Mouse (Mus musculus) stomach, embryonic 16.5 days (tissue): ENCODE data around the gene Focad. TPM values are rescaled to one million over a fixed set of nuclear protein-coding genes. Genes with fewer than 3 reads are reported as not detected.
A peak's percentile ranks its signal among the peaks of the same experiment; 100 is the strongest.

Source experiments
- ATAC-seq: fragments of 200-750 bp; cut with Nextera tagmentation; 2 replicates; pipeline ENCODE4 v1.8.0; 2017; ENCODE audit warnings: moderate number of reproducible peaks, moderate TSS enrichment; ENCODE audit not compliant: insufficient read depth, low FRiP score
- H3K27ac ChIP-seq: fragments of 300-500 bp; sonication (generic); 2 replicates; pipeline ENCODE4 v1.5.1; 2014; ENCODE audit warnings: low read length
- H3K27me3 ChIP-seq: fragments of 300-500 bp; sonication (generic); 2 replicates; pipeline ENCODE4 v1.6.1; 2014; ENCODE audit warnings: low read length, control low read depth, mixed read lengths; ENCODE audit not compliant: control insufficient read depth, insufficient read depth
- H3K36me3 ChIP-seq: fragments of 300-500 bp; sonication (generic); 2 replicates; pipeline ENCODE4 v1.6.1; 2014; ENCODE audit warnings: low read length; ENCODE audit not compliant: control insufficient read depth, insufficient read depth
- H3K4me1 ChIP-seq: fragments of 300-500 bp; sonication (generic); 2 replicates; pipeline ENCODE4 v1.6.1; 2014; ENCODE audit warnings: low read length, control low read depth, mixed read lengths; ENCODE audit not compliant: control insufficient read depth, insufficient read depth
- H3K4me2 ChIP-seq: fragments of 300-500 bp; sonication (generic); 2 replicates; pipeline ENCODE4 v1.6.1; 2014; ENCODE audit warnings: low read depth, low read length, mixed read lengths
- H3K4me3 ChIP-seq: fragments of 300-500 bp; sonication (generic); replicated peaks from 2 replicates; pipeline ENCODE4 v1.5.1; 2014; ENCODE audit warnings: mild to moderate bottlenecking, low read length
- H3K9ac ChIP-seq: fragments of 300-500 bp; sonication (generic); 2 replicates; pipeline ENCODE4 v1.6.1; 2014; ENCODE audit warnings: low read length
- H3K9me3 ChIP-seq: fragments of 300-500 bp; sonication (generic); replicated peaks from 2 replicates; pipeline ENCODE4 v1.6.1; 2016; ENCODE audit warnings: low read length, control low read depth; ENCODE audit not compliant: control insufficient read depth
- WGBS: fragments of 180-500 bp; shearing (Covaris S2); extraction: QIAGEN DNeasy Blood & Tissue Kit; methylation state at CpG from one replicate; pipeline ENCODE4 v1.1.7; 2014; 5-methylcytosine and 5-hydroxymethylcytosine counted together
- polyA plus RNA-seq: library from polyadenylated mRNA; unstranded; fragments of >200 nt; fragmentation: Nextera tagmentation; extraction: Ambion mirVana; gene quantifications from 2 replicates; pipeline ENCODE4 v1.2.1, GENCODE M21; 2015

The Focad gene
- polyA plus RNA-seq, 1 experiment from 2014 or later, result 14.9 TPM

DNA sequence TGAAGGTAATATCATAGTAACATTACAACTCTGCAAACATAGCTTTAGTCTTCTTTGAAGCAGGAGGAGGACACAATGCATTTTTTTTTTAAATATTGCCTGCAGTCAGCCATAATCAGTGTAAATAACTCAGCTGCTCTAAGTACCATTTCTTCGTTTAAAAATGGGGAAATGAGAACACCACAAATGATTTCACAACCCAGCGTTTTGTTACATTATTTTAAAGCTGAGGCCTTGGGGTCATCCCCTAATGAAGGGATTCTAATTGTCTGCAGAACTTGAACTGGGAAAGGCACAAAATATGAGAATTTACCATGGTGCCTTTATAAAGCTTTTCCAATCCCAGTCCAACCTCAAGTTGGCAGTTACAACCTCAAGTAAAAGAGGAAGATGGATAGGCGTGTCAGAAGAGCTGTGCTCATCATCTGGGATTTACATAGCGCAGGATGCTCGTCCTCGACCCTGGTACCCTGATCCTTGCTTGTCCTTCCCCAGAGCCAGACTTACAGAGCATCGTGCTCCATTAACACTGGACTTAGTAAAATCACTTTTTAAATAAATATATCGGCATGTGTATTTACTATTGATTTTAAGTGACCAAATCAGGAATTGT lies 338.1 kb downstream of the Focad start:
- no peak overlapping the region for H3K4me2 ChIP-seq
- no peaks in the 10 kb centered on the region for H3K9me3 ChIP-seq
- 79% methylated on average over 8 of the region's 8 CpGs for whole genome bisulfite sequencing
- no peak overlapping the region for H3K27ac ChIP-seq
- H3K27me3 ChIP-seq, result no peaks in the 10 kb centered on the region
- H3K36me3 ChIP-seq, result no peaks in the 10 kb centered on the region
- no peak overlapping the region for H3K4me3 ChIP-seq
- H3K9ac ChIP-seq, result no peak overlapping the region
- H3K4me1 ChIP-seq, result peaks cover 8% of the 10 kb centered on the region
- ATAC-seq, result no peak

DNA sequence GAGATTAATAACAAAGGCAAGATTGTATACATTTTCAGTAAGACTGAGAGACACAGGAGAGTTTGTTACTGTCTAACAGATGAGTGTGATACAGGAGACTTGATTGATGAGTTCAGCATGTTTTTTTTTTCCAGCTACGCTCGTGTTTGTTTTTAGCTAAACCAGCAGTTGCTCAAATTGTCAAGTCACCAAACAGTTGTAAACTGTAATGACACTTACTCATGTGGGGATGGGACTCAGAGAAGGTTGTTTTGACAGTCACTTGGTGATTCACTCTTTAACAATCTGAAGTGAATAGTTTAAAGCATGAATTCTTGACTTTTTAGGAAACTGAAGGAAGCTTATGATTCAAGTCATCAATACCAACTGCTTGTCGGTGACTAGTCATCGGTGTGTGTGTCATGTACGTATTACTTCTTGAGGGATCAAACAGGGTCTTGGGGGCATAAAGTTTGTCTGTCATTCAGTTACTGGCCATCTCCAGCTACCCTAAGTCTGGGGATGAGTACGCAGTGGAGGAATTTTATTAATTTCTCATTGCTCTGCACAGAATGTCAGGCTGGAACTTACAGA lies 342.2 kb downstream of the Focad start:
- Histone ChIP-seq H3K27ac (peak overlapping the region; percentile 15; the same call in 1 of the 2 replicates), H3K9ac (no peak overlapping the region), H3K4me1 (peaks cover 21% of the 10 kb centered on the region), H3K4me3 (no peak overlapping the region), H3K9me3 (no peaks in the 10 kb centered on the region), H3K27me3 (no peaks in the 10 kb centered on the region), H3K4me2 (0 out of 2 replicates have a peak overlapping the region, but pooled peaks have one; percentile 7), H3K36me3 (no peaks in the 10 kb centered on the region)
- no peak for ATAC-seq
- WGBS, result 55% methylated on average over 6 of the region's 6 CpGs

DNA sequence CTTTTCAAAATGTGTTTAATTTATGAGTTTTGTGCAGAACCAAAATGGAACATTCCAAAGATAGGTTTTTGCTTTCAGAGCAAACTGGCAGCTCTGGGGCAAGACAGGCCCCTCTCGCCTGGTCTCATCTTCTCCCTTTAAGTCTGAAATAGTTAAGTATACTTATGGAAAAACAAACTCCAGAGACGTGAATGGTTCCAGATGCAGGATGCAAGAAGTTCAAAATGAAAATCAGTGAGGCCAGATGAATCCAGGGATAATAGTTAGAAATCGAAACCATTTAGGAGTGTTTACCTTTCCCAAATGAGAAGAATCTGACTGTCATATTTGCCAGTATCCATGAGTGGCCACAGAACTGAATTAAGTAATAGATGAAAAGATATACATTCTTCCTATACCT lies 342.7 kb downstream of the Focad start:
- ATAC-seq, result no peak
- Histone ChIP-seq H3K9me3 (no peaks in the 10 kb centered on the region), H3K36me3 (no peaks in the 10 kb centered on the region), H3K4me3 (no peak overlapping the region), H3K27me3 (no peaks in the 10 kb centered on the region), H3K4me2 (0 out of 2 replicates have a peak overlapping the region, but pooled peaks have one; percentile 7), H3K27ac (peak overlapping the region; percentile 15; the same call in 1 of the 2 replicates), H3K9ac (no peak overlapping the region), H3K4me1 (peaks cover 25% of the 10 kb centered on the region)
- 49% methylated on average over 3 of the region's 3 CpGs for WGBS

DNA sequence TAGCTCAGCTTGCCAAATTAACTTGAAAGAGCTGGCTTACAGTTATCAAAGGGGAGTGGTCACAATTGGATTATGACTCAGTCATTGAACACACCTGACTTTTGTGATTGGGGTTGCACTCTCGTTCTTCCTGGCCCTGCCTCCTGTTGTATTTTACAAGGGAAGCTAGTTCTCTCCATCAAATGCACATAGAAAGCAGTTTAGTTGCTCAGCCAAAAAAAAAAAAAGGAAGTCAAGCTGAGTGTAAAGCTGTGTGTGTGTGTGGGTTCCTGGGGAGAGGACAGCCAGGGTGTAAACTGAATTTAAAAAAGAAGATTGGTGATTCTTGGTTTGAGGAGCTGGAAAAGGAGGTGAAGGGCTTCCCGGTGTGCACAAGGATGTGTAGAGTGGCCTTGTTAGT lies 343.5 kb downstream of the Focad start:
- Histone ChIP-seq H3K27ac (peak overlapping the region; percentile 10; the same call in 1 of the 2 replicates), H3K36me3 (no peaks in the 10 kb centered on the region), H3K4me2 (peak overlapping the region; percentile 84), H3K9me3 (no peaks in the 10 kb centered on the region), H3K4me1 (peaks cover 25% of the 10 kb centered on the region), H3K27me3 (no peaks in the 10 kb centered on the region), H3K9ac (no peak overlapping the region; the same call in 1 of the 2 replicates), H3K4me3 (peak overlapping the region; percentile 55)
- no peak for ATAC-seq
- WGBS, result 29% methylated on average over 2 of the region's 2 CpGs

DNA sequence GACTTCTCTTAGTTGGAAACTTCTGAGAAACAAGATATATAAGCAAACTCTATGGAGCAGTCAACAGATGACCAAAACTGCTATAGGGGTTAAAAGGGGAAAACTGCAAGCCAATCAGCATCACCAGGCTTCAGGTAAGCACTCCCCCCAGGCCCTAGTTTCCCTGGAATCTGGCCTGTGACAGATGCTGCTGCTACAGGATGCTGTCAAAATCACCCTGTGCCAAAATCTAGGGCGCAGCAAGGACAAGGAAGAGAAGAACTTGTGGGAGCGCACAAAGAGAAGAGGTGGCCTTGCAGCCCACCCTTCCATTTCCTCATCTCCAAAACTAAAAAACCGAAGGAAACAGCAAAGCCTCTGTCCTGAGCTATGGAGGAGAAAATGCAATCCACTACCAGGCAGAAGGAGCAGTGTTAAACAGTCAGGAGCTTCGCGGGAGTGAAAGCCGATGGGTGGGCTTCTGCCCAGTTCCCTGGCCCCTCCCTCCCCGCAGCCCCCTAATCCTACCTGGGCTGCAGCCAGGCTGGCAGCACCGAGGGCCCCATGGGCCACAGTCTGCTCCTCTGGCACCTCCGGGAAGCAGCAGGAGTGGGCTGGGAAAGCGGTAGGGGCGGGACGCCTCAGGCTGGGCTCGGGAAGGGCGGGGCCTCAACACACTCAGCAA lies 344.0 kb downstream of the Focad start, which contains the start of gene Hacd4:
Hacd4 (minus strand) TSS at position 603 of the 664 bp plus-strand sequence.
- 3% methylated on average over 14 of the region's 14 CpGs for WGBS
- Histone ChIP-seq H3K27ac (peak within 1 kb of the TSS; percentile 62; the same call in 1 of the 2 replicates), H3K9me3 (no peaks in the 10 kb centered on the region), H3K27me3 (no peaks in the 10 kb centered on the region), H3K36me3 (no peaks in the 10 kb centered on the region), H3K4me2 (peak within 1 kb of the TSS; percentile 84), H3K4me3 (peak within 1 kb of the TSS; percentile 55), H3K9ac (peak within 1 kb of the TSS; percentile 74), H3K4me1 (peaks cover 25% of the 10 kb centered on the region)
- ATAC-seq, result peak; percentile 93

DNA sequence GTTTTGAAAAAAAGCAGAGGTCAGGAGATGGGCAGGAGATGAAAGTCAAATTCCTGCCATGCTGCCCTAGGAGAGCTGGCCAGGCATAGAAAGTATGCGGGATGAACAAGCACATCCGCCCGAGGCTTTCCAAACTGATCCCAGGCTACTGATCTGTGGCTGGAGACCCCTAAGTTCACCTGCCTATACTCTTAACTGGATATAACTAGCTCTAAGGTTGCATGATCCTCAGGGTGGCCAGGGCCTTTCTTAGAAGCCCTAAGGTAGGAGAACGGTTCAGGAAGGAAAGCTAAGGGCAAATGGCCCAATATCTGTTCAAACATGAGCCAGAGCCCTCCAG lies 344.5 kb downstream of the Focad start:
- Histone ChIP-seq H3K36me3 (no peaks in the 10 kb centered on the region), H3K27ac (peak overlapping the region; percentile 30; the same call in 1 of the 2 replicates), H3K4me3 (peak overlapping the region; percentile 55), H3K27me3 (no peaks in the 10 kb centered on the region), H3K9me3 (no peaks in the 10 kb centered on the region), H3K4me2 (peak overlapping the region; percentile 84), H3K9ac (no peak overlapping the region), H3K4me1 (peaks cover 25% of the 10 kb centered on the region)
- 15% methylated on average over 4 of the region's 4 CpGs for WGBS
- ATAC-seq, result no peak

DNA sequence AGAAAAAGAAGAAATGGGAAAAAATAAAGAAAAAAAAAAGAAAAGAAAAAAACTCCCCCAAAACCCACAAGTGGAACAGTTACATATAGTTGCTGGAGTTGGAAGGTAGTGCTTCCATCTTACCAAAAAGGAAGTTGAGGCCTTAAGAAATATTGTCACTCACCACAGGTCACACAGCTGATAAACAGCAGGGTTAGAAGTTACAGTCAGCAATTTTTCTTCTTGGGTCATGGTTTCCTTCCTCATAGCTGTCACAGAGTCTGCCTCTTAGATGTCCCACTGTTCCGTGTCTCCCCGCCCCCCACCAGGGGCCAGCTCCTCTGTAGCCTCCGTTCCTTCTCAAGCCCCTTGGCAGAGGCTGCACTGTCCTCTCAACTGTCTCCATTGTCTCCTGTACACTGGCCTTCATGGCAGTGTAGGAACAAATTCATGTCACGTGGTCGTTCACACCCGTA lies 345.3 kb downstream of the Focad start:
- Histone ChIP-seq H3K27me3 (no peaks in the 10 kb centered on the region), H3K4me2 (no peak overlapping the region), H3K9ac (no peak overlapping the region), H3K4me1 (peaks cover 25% of the 10 kb centered on the region), H3K4me3 (no peak overlapping the region), H3K27ac (no peak overlapping the region), H3K36me3 (no peaks in the 10 kb centered on the region), H3K9me3 (no peaks in the 10 kb centered on the region)
- no peak for ATAC-seq
- WGBS, result 76% methylated on average over 6 of the region's 6 CpGs

DNA sequence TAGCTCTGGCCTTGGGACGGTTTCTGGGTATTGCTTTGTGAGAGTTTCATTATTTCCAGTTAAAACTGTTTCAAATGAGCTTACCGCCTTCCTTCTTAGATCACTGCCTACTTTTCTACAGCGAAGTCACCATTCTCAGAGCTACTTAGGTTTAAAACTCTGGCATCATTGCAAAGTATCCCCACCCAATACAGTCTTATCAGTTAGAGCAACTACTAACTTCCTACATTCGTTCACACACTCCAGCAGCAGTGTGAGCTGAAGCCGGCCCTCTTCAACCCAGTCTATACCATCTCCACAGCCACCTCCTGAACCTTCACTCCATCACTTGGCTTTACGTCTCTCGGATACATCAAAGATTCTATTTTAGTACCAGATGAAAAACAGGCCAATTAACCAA lies 346.4 kb downstream of the Focad start:
- Histone ChIP-seq H3K9ac (no peak overlapping the region), H3K4me1 (peaks cover 25% of the 10 kb centered on the region), H3K27ac (no peak overlapping the region), H3K27me3 (no peaks in the 10 kb centered on the region), H3K36me3 (no peaks in the 10 kb centered on the region), H3K4me3 (no peak overlapping the region), H3K9me3 (no peaks in the 10 kb centered on the region), H3K4me2 (no peak overlapping the region)
- WGBS, result 90% methylated on average over 7 of the region's 7 CpGs
- no peak for ATAC-seq

DNA sequence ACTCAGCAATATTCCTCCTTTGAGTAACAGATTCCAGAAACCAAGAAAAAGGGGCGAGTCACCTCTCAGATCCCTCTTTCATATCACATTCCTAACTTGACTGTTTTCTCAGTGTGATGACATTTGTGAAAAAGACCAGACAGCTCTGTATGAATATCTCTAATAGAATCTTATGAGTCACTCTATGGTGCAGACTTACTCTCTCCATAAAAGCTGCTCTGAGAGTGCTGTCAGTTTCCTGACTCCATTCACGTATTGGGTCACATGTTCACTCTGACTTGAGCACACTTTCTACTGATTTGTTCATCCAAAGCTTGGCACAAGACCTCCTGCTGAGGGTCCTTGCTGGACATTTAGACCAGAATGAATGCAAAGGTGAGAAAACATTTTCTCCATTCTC lies 354.5 kb downstream of the Focad start:
- no peaks in the 10 kb centered on the region for H3K9me3 ChIP-seq
- ATAC-seq, result no peak
- H3K27ac ChIP-seq, result no peak overlapping the region
- H3K4me2 ChIP-seq, result no peak overlapping the region
- no peaks in the 10 kb centered on the region for H3K4me1 ChIP-seq
- H3K9ac ChIP-seq, result no peak overlapping the region
- no peaks in the 10 kb centered on the region for H3K27me3 ChIP-seq
- H3K4me3 ChIP-seq, result no peak overlapping the region
- no peaks in the 10 kb centered on the region for H3K36me3 ChIP-seq
- WGBS, result 50% methylated on average over 2 of the region's 2 CpGs
